Mouse (Mus musculus) myocyte (in vitro differentiated cells): ENCODE results near the gene Adprhl2. TPM values are rescaled to one million over a fixed set of nuclear protein-coding genes. Genes with fewer than 3 reads are reported as not detected.

ENCODE experiments used
- H3K27me3 ChIP-seq: one replicate; pipeline ENCODE4 v1.6.1; 2011; ENCODE audit not compliant: control insufficient read depth, insufficient read depth, insufficient read length
- H3K36me3 ChIP-seq: one replicate; pipeline ENCODE4 v1.6.1; 2011; ENCODE audit not compliant: control insufficient read depth, insufficient read depth
- H3K4me2 ChIP-seq: one replicate; pipeline ENCODE4 v1.6.1; 2011; ENCODE audit warnings: low read depth, control low read depth
- H3K4me3 ChIP-seq: one replicate; pipeline ENCODE4 v1.5.1; 2011; ENCODE audit warnings: mild to moderate bottlenecking, control low read depth, moderate library complexity
- H3K79me2 ChIP-seq: one replicate; pipeline ENCODE4 v1.6.1; 2011; ENCODE audit not compliant: control insufficient read depth, insufficient read depth
- H3ac ChIP-seq: one replicate; pipeline ENCODE4 v1.6.1; 2011; ENCODE audit not compliant: control insufficient read depth, insufficient read length
- CEBPB ChIP-seq: IDR thresholded peaks from 2 replicates; pipeline ENCODE4 v1.6.1; 2011; ENCODE audit warnings: mild to moderate bottlenecking, moderate library complexity; ENCODE audit not compliant: poor library complexity, insufficient read depth, severe bottlenecking
- E2F4 ChIP-seq: IDR thresholded peaks from one replicate; pipeline ENCODE4 v1.6.1; 2011; ENCODE audit warnings: mild to moderate bottlenecking, control low read depth, moderate library complexity; ENCODE audit not compliant: insufficient read depth
- MAX ChIP-seq: IDR thresholded peaks from one replicate; pipeline ENCODE4 v1.6.1; 2011; ENCODE audit warnings: low read depth, mild to moderate bottlenecking, control low read depth
- MYOD1 ChIP-seq, 3 experiments: IDR thresholded peaks; one replicate each; pipeline ENCODE4 v1.6.1; 2011; ENCODE audit warnings: control low read depth in 2 of 3, low read depth in 2 of 3, mild to moderate bottlenecking in 2 of 3, moderate library complexity in 1 of 3; ENCODE audit not compliant: insufficient read length in 2 of 3, control insufficient read depth in 1 of 3
- MYOG ChIP-seq, 3 experiments: IDR thresholded peaks; one replicate each; pipeline ENCODE4 v1.6.1; 2011; ENCODE audit warnings: control low read depth in 2 of 3, low read depth in 2 of 3, mild to moderate bottlenecking in 2 of 3; ENCODE audit not compliant: insufficient read length in 2 of 3, control insufficient read depth in 1 of 3, insufficient read depth in 1 of 3
- POLR2A ChIP-seq: IDR thresholded peaks from one replicate; pipeline ENCODE4 v1.6.1; 2011; ENCODE audit warnings: low read depth, mild to moderate bottlenecking, control low read depth, moderate library complexity; ENCODE audit not compliant: insufficient read length
- POLR2AphosphoS2 ChIP-seq: IDR thresholded peaks from one replicate; pipeline ENCODE4 v1.6.1; 2011; ENCODE audit warnings: low read depth, control low read depth; ENCODE audit not compliant: insufficient read length
- REST ChIP-seq: IDR thresholded peaks from one replicate; pipeline ENCODE4 v1.6.1; 2011; ENCODE audit warnings: mild to moderate bottlenecking, control low read depth, moderate library complexity; ENCODE audit not compliant: insufficient read depth, insufficient read length
- SRF ChIP-seq: IDR thresholded peaks from one replicate; pipeline ENCODE4 v1.6.1; 2011; ENCODE audit warnings: low read depth; ENCODE audit not compliant: control insufficient read depth, insufficient read length
- TCF12 ChIP-seq: IDR thresholded peaks from one replicate; pipeline ENCODE4 v1.6.1; 2011; ENCODE audit warnings: mild to moderate bottlenecking, control low read depth; ENCODE audit not compliant: poor library complexity, insufficient read depth, severe bottlenecking
- TCF3 ChIP-seq: IDR thresholded peaks from one replicate; pipeline ENCODE4 v1.6.1; 2011; ENCODE audit warnings: low read depth, control low read depth; ENCODE audit not compliant: insufficient read length
- USF1 ChIP-seq: IDR thresholded peaks from one replicate; pipeline ENCODE4 v1.6.1; 2011; ENCODE audit warnings: low read depth, mild to moderate bottlenecking, control low read depth, moderate library complexity
- polyA plus RNA-seq: library from polyadenylated mRNA; unstranded; fragments of >200 nt; fragmentation: generic; extraction: Trizol; gene quantifications from one replicate; pipeline ENCODE4 v1.2.1, GENCODE M21; 2012; ENCODE audit warnings: missing spikeins

Adprhl2 gene
- polyA plus RNA-seq, 1 experiment, result 31.5 TPM

GRCm38 (mm10) chr4:126288085-126288666 lies 33.3 kb downstream of the Adprhl2 start:
- TF ChIP-seq TCF3, result no peak
- TF ChIP-seq POLR2AphosphoS2, result no peak
- no peak for TF ChIP-seq MAX
- TF ChIP-seq CEBPB, result no peak
- no peak for TF ChIP-seq USF1
- no peak for TF ChIP-seq SRF
- TF ChIP-seq E2F4, result no peak
- TF ChIP-seq MYOD1 (IDR thresholded peaks at IDR 0.05; ENCODE audit: control insufficient read depth in 1 of 3, insufficient read length in 2 of 3, low read depth in 2 of 3), result no peak
- TF ChIP-seq TCF12, result no peak
- Histone ChIP-seq H3K4me3 (no peak overlapping the region), H3K4me2 (no peak overlapping the region), H3K79me2 (no peaks in the 10 kb centered on the region), H3K27me3 (peaks cover 25% of the 10 kb centered on the region), H3ac (no peak overlapping the region), H3K36me3 (no peaks in the 10 kb centered on the region)

GRCm38 (mm10) chr4:126287302-126287995 lies 34.1 kb downstream of the Adprhl2 start:
- no peak overlapping the region for H3K4me3 ChIP-seq
- no peaks in the 10 kb centered on the region for H3K36me3 ChIP-seq
- no peaks in the 10 kb centered on the region for H3K79me2 ChIP-seq
- TF ChIP-seq REST (no peak), MYOG (IDR thresholded peaks at IDR 0.05; ENCODE audit: control insufficient read depth in 1 of 3, insufficient read depth in 1 of 3, insufficient read length in 2 of 3, low read depth in 2 of 3) (no peak), TCF12 (no peak), MAX (no peak), USF1 (no peak), CEBPB (no peak), E2F4 (no peak), TCF3 (no peak), SRF (no peak), MYOD1 (IDR thresholded peaks at IDR 0.05; ENCODE audit: control insufficient read depth in 1 of 3, insufficient read length in 2 of 3, low read depth in 2 of 3) (no peak)
- H3K4me2 ChIP-seq, result no peak overlapping the region
- H3ac ChIP-seq, result no peak overlapping the region
- peaks cover 25% of the 10 kb centered on the region for H3K27me3 ChIP-seq

GRCm38 (mm10) chr4:126286492-126286891 lies 35.0 kb downstream of the Adprhl2 start, which contains the start of gene Col8a2:
Col8a2 (plus strand) TSS chr4:126286793.
- peaks cover 25% of the 10 kb centered on the region for H3K27me3 ChIP-seq
- no peak within 1 kb of the TSS for H3ac ChIP-seq
- no peaks in the 10 kb centered on the region for H3K36me3 ChIP-seq
- H3K4me3 ChIP-seq, result no peak within 1 kb of the TSS
- no peak for TF ChIP-seq USF1
- no peak for TF ChIP-seq MAX
- no peak for TF ChIP-seq CEBPB
- TF ChIP-seq MYOG (IDR thresholded peaks at IDR 0.05; ENCODE audit: control insufficient read depth in 1 of 3, insufficient read depth in 1 of 3, insufficient read length in 2 of 3, low read depth in 2 of 3), result no peak
- TF ChIP-seq MYOD1 (IDR thresholded peaks at IDR 0.05; ENCODE audit: control insufficient read depth in 1 of 3, insufficient read length in 2 of 3, low read depth in 2 of 3), result no peak
- TF ChIP-seq TCF12, result no peak
- no peak for TF ChIP-seq POLR2A
- no peak for TF ChIP-seq TCF3
- peak within 1 kb of the TSS; percentile 24 for H3K4me2 ChIP-seq
- H3K79me2 ChIP-seq, result no peaks in the 10 kb centered on the region

GRCm38 (mm10) chr4:126283582-126283981 lies 37.9 kb downstream of the Adprhl2 start:
- Histone ChIP-seq H3K79me2 (no peaks in the 10 kb centered on the region), H3ac (no peak overlapping the region), H3K27me3 (peaks cover 25% of the 10 kb centered on the region), H3K36me3 (no peaks in the 10 kb centered on the region), H3K4me2 (no peak overlapping the region), H3K4me3 (no peak overlapping the region)
- TF ChIP-seq POLR2AphosphoS2 (no peak), MYOG (IDR thresholded peaks at IDR 0.05; ENCODE audit: control insufficient read depth in 1 of 3, insufficient read depth in 1 of 3, insufficient read length in 2 of 3, low read depth in 2 of 3) (no peak), TCF3 (no peak), CEBPB (no peak), MYOD1 (IDR thresholded peaks at IDR 0.05; ENCODE audit: control insufficient read depth in 1 of 3, insufficient read length in 2 of 3, low read depth in 2 of 3) (no peak), TCF12 (no peak), E2F4 (no peak), USF1 (no peak), SRF (no peak)

GRCm38 (mm10) chr4:126281706-126282105 lies 39.8 kb downstream of the Adprhl2 start:
- H3K79me2 ChIP-seq, result no peaks in the 10 kb centered on the region
- H3K36me3 ChIP-seq, result no peaks in the 10 kb centered on the region
- no peak overlapping the region for H3ac ChIP-seq
- H3K27me3 ChIP-seq, result peaks cover 12% of the 10 kb centered on the region
- H3K4me2 ChIP-seq, result no peak overlapping the region
- no peak overlapping the region for H3K4me3 ChIP-seq
- no peak for TF ChIP-seq REST
- TF ChIP-seq E2F4, result no peak
- no peak for TF ChIP-seq MAX
- no peak for TF ChIP-seq POLR2AphosphoS2
- no peak for TF ChIP-seq TCF12
- TF ChIP-seq MYOD1 (IDR thresholded peaks at IDR 0.05; ENCODE audit: control insufficient read depth in 1 of 3, insufficient read length in 2 of 3, low read depth in 2 of 3), result no peak
- TF ChIP-seq TCF3, result no peak
- TF ChIP-seq SRF, result no peak
- no peak for TF ChIP-seq USF1
- TF ChIP-seq MYOG (IDR thresholded peaks at IDR 0.05; ENCODE audit: control insufficient read depth in 1 of 3, insufficient read depth in 1 of 3, insufficient read length in 2 of 3, low read depth in 2 of 3), result no peak
- TF ChIP-seq CEBPB, result no peak
